Mouse (Mus musculus): ENCODE measurements around the gene Rab31.

GRCm38 (mm10) chr17:65726755-65727154 is 45.8 kb downstream of the Rab31 start:
- TF ChIP-seq CTCF (IDR thresholded peaks at IDR 0.05; ENCODE audit: control insufficient read depth, insufficient read depth, insufficient replicate concordance, low read depth, low read length) (no peak), POLR2A (IDR thresholded peaks at IDR 0.05; ENCODE audit: control insufficient read depth, low read depth, low read length) (no peak)
